Mouse (Mus musculus) cortical plate, adult 2 months (tissue): ENCODE measurements around the gene Tpm1. TPM values are rescaled to one million over a fixed set of nuclear protein-coding genes. Genes with fewer than 3 reads are reported as not detected.
A peak's percentile ranks its signal among the peaks of the same experiment; 100 is the strongest.

Experiments used
- H3K27ac ChIP-seq: fragments of 200-500 bp; 2 replicates; pipeline ENCODE4 v1.5.1; 2012; ENCODE audit warnings: low read length, control low read depth, inconsistent platforms; ENCODE audit not compliant: insufficient read depth
- H3K4me1 ChIP-seq: fragments of 200-500 bp; 2 replicates; pipeline ENCODE4 v1.6.1; 2011; ENCODE audit warnings: low read length; ENCODE audit not compliant: control insufficient read depth, insufficient read depth
- H3K4me3 ChIP-seq: fragments of 200-500 bp; 2 replicates; pipeline ENCODE4 v1.5.1; 2011; ENCODE audit warnings: mild to moderate bottlenecking, low read length, control low read depth; ENCODE audit not compliant: insufficient read depth
- CTCF ChIP-seq: fragments of 200-500 bp; IDR thresholded peaks from 2 replicates; pipeline ENCODE4 v1.5.1; 2011; ENCODE audit warnings: mild to moderate bottlenecking, control low read depth, low read length; ENCODE audit not compliant: insufficient read depth; ENCODE audit errors: extremely low read depth
- POLR2A ChIP-seq: fragments of 200-500 bp; IDR thresholded peaks from 2 replicates; pipeline ENCODE4 v1.6.1; 2011; ENCODE audit warnings: mild to moderate bottlenecking, low read length, control low read depth; ENCODE audit not compliant: insufficient read depth; ENCODE audit errors: extremely low read depth
- polyA plus RNA-seq: library from polyadenylated mRNA; depleted of rRNA; stranded (reverse); fragments of >200 nt; gene quantifications from 2 replicates; pipeline ENCODE4 v1.2.3, GENCODE M21; 2012

Gene Tpm1
- polyA plus RNA-seq, 1 experiment: 234 TPM

DNA sequence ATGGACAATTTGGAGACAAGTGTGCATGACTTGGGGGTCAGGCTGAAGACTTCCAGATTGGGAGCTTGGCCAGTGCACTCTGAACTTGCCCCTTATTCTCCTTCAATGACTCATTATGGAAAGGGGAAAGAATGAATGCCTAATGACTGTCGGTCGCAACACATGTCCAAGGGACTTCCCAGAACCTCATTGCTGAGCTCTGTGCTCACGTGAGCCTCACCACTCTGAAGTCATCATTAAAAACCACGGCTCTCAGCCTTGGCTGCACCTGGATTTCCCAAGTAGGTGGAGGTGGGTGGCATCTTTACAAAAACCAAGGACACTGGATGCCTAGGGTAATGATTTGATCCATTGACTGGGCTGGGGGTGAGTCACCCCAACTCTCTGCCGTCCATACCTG lies 59.2 kb downstream of the Tpm1 start:
- Histone ChIP-seq H3K27ac (no peak overlapping the region), H3K4me1 (peaks cover 4% of the 10 kb centered on the region)

DNA sequence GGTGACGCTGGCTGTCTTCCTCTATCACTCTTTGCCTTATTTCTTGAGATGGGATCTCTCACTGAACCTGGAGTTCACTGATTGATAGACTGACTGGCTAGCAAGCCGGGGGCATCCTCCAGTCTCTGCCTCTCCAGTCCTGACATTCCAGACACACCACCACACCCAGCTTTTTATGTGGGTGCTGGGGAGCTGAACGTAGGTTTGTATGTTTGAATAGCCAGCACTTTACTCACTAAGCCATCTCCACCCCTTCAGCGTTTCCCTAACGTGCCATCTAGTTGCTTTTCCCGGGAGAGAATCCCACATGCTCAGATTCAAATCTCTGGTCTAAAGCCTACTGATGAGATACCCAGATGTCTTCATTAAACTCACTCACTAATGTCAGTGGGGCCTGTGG lies 59.6 kb downstream of the Tpm1 start:
- Histone ChIP-seq H3K4me3 (no peak overlapping the region), H3K27ac (peak overlapping the region; percentile 12; the same call in 1 of the 2 replicates), H3K4me1 (peaks cover 4% of the 10 kb centered on the region)
- TF ChIP-seq POLR2A: no peak
- TF ChIP-seq CTCF: no peak

More for the DNA sequence above, 59.2 kb downstream of the Tpm1 start:
- TF ChIP-seq CTCF: no peak
- no peak for TF ChIP-seq POLR2A
- H3K4me3 ChIP-seq: no peak overlapping the region

DNA sequence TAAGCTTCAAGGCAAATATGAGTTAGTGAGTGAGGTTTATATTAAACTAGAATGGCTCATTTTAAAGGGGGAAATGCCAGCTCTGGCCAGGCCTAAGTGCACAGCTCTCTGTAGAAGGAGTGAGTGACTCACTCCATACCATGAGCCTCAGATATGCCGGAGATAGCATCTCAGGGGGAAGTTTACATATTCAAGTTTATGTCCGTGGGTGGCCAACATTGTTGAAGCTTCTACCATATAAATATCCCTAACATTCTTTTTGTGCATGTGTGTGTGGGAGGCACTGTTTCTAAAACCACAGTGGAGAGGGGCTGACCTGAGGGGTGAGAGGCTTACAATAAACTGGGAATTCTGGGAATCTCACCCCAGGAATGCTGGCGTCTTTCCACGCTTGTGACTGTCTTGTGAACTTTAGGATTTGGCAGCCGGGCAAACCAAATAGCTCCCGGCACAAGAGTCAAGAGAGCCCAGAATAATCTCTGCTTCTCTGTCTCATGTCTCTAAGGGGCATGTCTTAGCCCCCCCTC lies 60.3 kb downstream of the Tpm1 start:
- Histone ChIP-seq H3K4me3 (no peak overlapping the region), H3K4me1 (peaks cover 4% of the 10 kb centered on the region), H3K27ac (no peak overlapping the region)
- TF ChIP-seq POLR2A (no peak), CTCF (no peak)

DNA sequence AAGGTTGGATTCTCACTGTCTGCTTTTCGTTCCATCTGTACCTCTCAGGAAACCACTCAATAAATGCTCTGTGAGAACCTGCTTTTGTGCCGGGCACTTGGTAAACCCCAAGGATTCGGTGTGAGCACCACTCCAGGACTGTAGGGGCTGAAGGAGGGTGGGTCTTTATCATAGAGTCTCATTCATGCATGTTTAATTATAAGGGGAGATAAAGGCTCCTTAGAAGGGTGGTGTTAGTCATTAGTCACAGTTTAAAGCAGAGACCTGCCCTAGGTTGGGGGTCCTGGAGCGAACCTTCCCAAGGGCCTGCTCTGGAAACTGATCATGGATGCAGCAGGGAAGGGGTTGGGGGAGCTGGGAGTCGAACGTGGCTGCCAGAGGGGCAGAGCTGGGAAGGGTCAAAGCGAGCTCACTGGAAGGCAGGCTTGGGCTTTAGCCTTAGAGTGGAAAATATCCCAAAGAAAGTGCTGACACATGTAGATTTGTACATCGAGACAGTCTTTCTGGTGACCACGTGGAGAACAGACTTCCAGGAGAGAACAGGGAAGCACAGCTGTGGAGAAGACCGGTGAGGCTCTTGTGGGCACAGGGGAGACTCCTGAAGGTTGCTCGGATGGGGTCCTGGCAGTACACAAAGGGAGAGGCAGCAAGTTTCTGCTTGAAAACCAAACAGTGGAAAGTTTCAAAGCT lies 60.9 kb downstream of the Tpm1 start:
- TF ChIP-seq CTCF (no peak), POLR2A (no peak)
- no peak overlapping the region for H3K27ac ChIP-seq
- no peak overlapping the region for H3K4me3 ChIP-seq
- peaks cover 4% of the 10 kb centered on the region for H3K4me1 ChIP-seq

DNA sequence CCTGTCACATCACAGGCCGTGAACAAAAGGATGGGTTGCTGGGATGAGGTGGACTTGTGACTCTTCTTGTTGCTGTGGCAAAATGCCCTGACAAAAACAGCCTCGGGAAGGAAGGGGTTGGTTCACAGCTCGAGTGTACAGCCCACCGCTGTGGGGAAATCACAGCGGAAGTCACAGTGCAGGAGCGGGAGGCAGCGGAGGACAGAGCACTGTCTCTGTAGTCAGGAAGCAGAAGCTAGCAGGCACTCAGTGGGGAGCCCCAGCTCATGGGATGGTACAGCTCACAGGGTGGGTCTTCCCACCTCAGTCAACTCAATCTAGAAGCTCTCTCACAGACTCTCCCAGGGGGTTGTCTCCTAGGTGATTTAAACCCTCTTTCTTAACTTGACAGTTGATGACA lies 63.8 kb downstream of the Tpm1 start:
- no peak overlapping the region for H3K4me3 ChIP-seq
- no peak overlapping the region for H3K27ac ChIP-seq
- H3K4me1 ChIP-seq: peaks cover 3% of the 10 kb centered on the region
- no peak for TF ChIP-seq CTCF
- no peak for TF ChIP-seq POLR2A

DNA sequence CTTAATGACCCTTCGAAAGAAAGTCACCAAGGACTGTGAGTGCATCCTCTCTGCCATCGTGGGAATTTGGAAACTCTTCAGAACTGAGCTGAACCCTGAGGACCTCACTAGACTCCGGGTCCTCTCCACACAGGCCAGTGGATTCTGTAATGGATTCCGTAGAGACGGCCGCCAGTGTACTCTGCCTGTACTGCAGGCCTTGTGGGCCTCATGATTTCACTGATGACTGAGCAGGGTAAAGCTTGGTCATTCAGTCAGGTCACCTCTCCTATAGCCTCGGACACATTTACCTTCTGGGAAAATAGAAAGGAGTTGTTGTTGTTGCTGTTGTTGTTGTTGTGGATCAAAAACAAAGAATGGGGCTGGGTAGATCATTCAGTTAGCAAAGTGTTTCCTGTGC lies 67.1 kb downstream of the Tpm1 start:
- TF ChIP-seq POLR2A: no peak
- no peak for TF ChIP-seq CTCF
- Histone ChIP-seq H3K27ac (no peak overlapping the region), H3K4me3 (no peak overlapping the region), H3K4me1 (no peaks in the 10 kb centered on the region)

DNA sequence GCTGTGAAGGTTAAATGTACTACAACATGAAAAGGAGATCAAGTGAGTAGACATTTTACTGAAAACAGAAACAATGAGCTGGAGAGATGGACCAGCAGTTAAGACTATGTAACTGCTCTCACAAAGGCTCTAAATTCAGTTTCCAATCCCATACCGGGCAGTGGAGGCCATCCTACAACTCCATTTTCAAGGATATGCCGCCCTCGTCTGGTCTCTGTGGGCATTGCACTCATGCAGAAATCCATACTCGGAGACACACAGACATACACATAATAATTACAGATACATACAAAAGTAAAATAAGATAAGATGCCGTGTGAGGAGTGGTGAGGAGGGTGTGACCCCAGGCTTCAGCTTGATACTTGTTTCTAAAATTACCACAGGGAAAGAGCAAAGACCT lies 68.7 kb downstream of the Tpm1 start:
- H3K4me3 ChIP-seq: no peak overlapping the region
- H3K27ac ChIP-seq: no peak overlapping the region
- TF ChIP-seq POLR2A: no peak
- peak; percentile 87 for TF ChIP-seq CTCF
- H3K4me1 ChIP-seq: peaks cover 6% of the 10 kb centered on the region

DNA sequence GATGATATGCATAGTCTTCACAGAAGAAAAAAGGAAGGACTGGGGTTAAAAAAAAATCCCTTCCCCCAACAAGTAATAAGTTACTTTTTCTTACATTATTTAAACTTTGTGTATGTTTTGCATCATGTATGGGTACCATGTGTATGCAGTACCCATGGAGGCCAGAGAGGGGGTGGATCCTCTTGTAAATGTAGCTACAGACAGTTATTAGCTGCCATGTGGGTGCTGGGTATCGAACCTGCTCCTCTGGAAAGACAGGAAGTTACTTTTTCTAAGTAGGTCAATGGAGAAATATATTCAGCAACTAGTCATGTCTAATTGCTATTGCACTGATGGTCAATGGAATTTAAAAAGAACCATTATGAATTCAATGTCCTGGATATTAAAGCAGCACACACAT lies 70.7 kb downstream of the Tpm1 start:
- TF ChIP-seq POLR2A (no peak), CTCF (no peak)
- no peak overlapping the region for H3K4me3 ChIP-seq
- H3K4me1 ChIP-seq: peaks cover 6% of the 10 kb centered on the region
- no peak overlapping the region for H3K27ac ChIP-seq

DNA sequence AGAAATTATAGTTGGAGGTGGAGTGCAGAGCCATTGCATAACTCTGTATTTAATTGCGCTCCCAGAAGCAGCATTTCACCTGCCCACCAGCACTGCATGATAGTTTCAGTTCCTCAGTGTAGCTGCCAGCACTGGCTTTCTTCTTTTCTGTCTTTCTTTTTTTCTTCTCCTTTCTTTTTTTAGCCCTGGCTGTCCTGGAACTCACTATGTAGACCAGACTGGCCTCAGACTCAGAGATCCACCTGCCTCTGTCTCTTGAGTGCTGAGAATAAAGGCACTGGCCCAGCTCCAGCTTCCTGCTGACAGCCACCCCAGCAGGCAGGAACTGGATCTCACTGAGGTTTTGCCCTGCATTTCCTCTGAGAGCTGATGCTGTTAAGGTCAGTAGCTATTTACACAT lies 71.2 kb downstream of the Tpm1 start:
- Histone ChIP-seq H3K4me1 (peaks cover 6% of the 10 kb centered on the region), H3K27ac (no peak overlapping the region), H3K4me3 (no peak overlapping the region)
- no peak for TF ChIP-seq POLR2A
- no peak for TF ChIP-seq CTCF

DNA sequence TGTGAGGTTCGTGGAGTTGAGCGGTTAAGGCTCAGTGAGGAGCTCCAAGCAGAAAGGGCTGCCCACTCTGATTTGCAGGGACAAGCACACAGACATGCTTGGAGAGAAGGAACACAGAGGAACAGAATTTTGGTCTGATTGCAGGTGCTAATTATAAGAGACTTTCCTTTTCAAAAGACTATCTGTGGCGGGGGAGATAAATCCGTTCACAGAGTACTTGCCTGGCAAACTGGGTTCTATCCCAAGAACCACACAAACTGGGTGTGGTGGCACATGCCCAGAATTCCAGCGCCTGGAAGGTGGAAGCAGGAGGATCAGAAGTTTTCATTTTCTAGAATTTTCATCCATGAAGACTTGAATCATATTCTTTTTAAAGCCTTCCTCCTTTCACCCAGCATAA lies 72.1 kb downstream of the Tpm1 start:
- H3K4me1 ChIP-seq: peaks cover 6% of the 10 kb centered on the region
- no peak for TF ChIP-seq CTCF
- no peak for TF ChIP-seq POLR2A
- peak overlapping the region; percentile 91 for H3K27ac ChIP-seq
- no peak overlapping the region for H3K4me3 ChIP-seq

DNA sequence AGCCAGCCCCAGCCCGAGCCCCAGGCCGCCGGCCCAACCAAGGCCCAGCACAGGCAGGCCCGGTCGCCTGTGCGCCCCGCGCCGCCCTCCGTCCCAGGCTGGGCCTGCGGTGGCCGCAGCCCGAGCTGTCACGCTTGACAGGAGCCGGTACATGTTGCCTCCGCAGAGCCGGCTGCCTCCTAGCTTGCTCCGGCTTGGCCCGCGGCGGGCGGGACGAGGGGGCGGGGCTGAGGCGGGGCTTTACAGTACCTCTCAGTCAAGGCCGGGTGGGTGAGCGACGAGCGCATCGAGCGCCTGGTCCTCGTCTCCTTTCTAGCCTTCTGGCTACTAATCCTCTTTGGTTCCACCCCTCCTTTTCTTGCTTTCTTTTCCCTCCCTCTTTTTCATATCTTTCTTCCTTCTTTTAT lies 74.0 kb downstream of the Tpm1 start, which contains the start of gene Lactb:
Gene Lactb, minus strand, starts transcription at position 246 of the 407 bp plus-strand sequence.
- TF ChIP-seq POLR2A: peak; percentile 58
- TF ChIP-seq CTCF: no peak
- Histone ChIP-seq H3K27ac (peak within 1 kb of the TSS; percentile 93), H3K4me1 (peaks cover 6% of the 10 kb centered on the region), H3K4me3 (peak within 1 kb of the TSS; percentile 77)
